ENCODE assay signal across 13 mouse cellular contexts in the genomic region with DNA sequence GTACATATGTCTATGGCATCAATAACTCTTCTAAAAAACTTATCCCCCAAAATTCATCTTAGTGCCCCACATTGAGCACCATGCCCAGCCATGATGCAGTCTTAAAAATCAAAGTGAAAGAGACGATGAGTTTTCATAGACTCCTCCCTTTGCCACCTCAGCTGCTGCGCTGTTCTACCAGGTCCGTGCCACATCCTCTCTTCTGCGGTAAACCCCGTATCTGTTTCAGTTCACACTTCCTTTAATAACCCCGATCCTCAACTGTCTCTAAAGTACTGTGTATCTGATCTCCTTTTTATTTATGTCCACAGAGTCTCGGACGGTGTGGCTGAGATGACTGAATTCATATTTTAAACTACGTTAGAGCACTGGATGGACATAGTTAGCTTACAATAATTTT. TPM values are rescaled to one million over a fixed set of nuclear protein-coding genes. Genes with fewer than 3 reads are reported as not detected.
DNase-seq lines count a peak whose midpoint lies in the region; ATAC-seq and TF ChIP-seq lines count a peak whose summit lies in the region.
"Had no signal": no experiment of that assay in that cellular context is flagged by ENCODE, and none has a peak within 500 bp of the region (broad histone marks: within the 10 kb centered on the region; RNA-seq: fewer than 3 reads in every experiment).

No protein-coding gene starts in this region.

- no peak overlapping the region for H3K9ac ChIP-seq in forebrain, embryonic 16.5 days (replicated peaks; ENCODE audit: low read depth, low read length)

- intact Hi-C loops in heart, postnatal 36 days (cut with DNase I), result no loop called here

- H3K27ac ChIP-seq in bone marrow macrophage, adult 2 months (ENCODE audit: insufficient read depth, low read depth, low read length), result no peak overlapping the region
- peak overlapping the region; percentile 78 for H3K27ac ChIP-seq in thymus, adult 2 months (ENCODE audit: control insufficient read depth, insufficient read depth, low read length)
- no peak overlapping the region for H3K27ac ChIP-seq in hindbrain, embryonic 10.5 days
- no peak overlapping the region for H3K27ac ChIP-seq in forebrain, embryonic 16.5 days (ENCODE audit: low read length)

- H3K36me3 ChIP-seq in thymus, adult 2 months (ENCODE audit: control insufficient read depth, insufficient read depth, low read length), result no peaks in the 10 kb centered on the region
- no peaks in the 10 kb centered on the region for H3K36me3 ChIP-seq in hindbrain, embryonic 10.5 days
- no peaks in the 10 kb centered on the region for H3K36me3 ChIP-seq in forebrain, embryonic 16.5 days (ENCODE audit: control insufficient read depth, insufficient read depth)

- no peak for TF ChIP-seq CTCF in bone marrow macrophage, adult 2 months (IDR thresholded peaks at IDR 0.05; ENCODE audit: low read depth, low read length)
- TF ChIP-seq CTCF in thymus, adult 2 months (IDR thresholded peaks at IDR 0.05; ENCODE audit: borderline replicate concordance, control insufficient read depth, extremely low read depth, insufficient read depth, low read length, poor library complexity), result no peak

- peak; percentile 13 for DNase-seq in heart, adult 8-10 months (ENCODE audit: low spot score)
- no peak for DNase-seq in heart, postnatal 36 days
- DNase-seq in lung, postnatal 36 days, result peak; percentile 54
- DNase-seq in thymus, adult 2 months, result peak; percentile 65
- DNase-seq in hindbrain, embryonic 10.5 days (ENCODE audit: low spot score), result no peak
- no peak for DNase-seq in left cerebral cortex, adult 8-10 months (ENCODE audit: low spot score in 2 of 2)
- DNase-seq: adrenal gland, postnatal 36 days; right cerebral cortex, postnatal 25 days had no signal

- no peak overlapping the region for H3K4me2 ChIP-seq in forebrain, embryonic 16.5 days (ENCODE audit: low read length)

- no peaks in the 10 kb centered on the region for H3K9me3 ChIP-seq in hindbrain, embryonic 10.5 days
- H3K9me3 ChIP-seq in forebrain, embryonic 16.5 days (ENCODE audit: control insufficient read depth, low read length), result no peaks in the 10 kb centered on the region

- H3K4me3 ChIP-seq in bone marrow macrophage, adult 2 months (ENCODE audit: insufficient read depth, low read length), result peak overlapping the region; percentile 40
- peak overlapping the region; percentile 44 for H3K4me3 ChIP-seq in thymus, adult 2 months (ENCODE audit: control insufficient read depth, insufficient read depth, low read length)
- H3K4me3 ChIP-seq in hindbrain, embryonic 10.5 days, result no peak overlapping the region
- H3K4me3 ChIP-seq in forebrain, embryonic 16.5 days (replicated peaks; ENCODE audit: low read length), result no peak overlapping the region

- no peak for TF ChIP-seq POLR2A in bone marrow macrophage, adult 2 months (IDR thresholded peaks at IDR 0.05; ENCODE audit: borderline replicate concordance, low read depth, low read length)
- no peak for TF ChIP-seq POLR2A in thymus, adult 2 months (IDR thresholded peaks at IDR 0.05; ENCODE audit: control insufficient read depth, extremely low read depth, insufficient read depth, low read length, poor library complexity)

- no peaks in the 10 kb centered on the region for H3K27me3 ChIP-seq in thymus, adult 2 months (ENCODE audit: control insufficient read depth, insufficient read depth, low read length)
- peaks cover 32% of the 10 kb centered on the region for H3K27me3 ChIP-seq in hindbrain, embryonic 10.5 days (ENCODE audit: insufficient read depth, poor library complexity, severe bottlenecking)
- H3K27me3 ChIP-seq in forebrain, embryonic 16.5 days (replicated peaks; ENCODE audit: control insufficient read depth, insufficient read depth, low read length), result no peaks in the 10 kb centered on the region

- 4% methylated on average over 9 of the region's 9 CpGs for WGBS in thymus, adult 2 months
- WGBS in hindbrain, embryonic 10.5 days, result 72% methylated on average over 9 of the region's 9 CpGs
- 78% methylated on average over 9 of the region's 9 CpGs for WGBS in forebrain, embryonic 16.5 days

- ATAC-seq in forebrain, embryonic 16.5 days, result no peak
- ATAC-seq: intestine, embryonic 16.5 days; midbrain, embryonic 16.5 days had no signal

- peaks cover 7% of the 10 kb centered on the region for H3K4me1 ChIP-seq in bone marrow macrophage, adult 2 months (ENCODE audit: control insufficient read depth, insufficient read depth, low read length)
- peaks cover 7% of the 10 kb centered on the region for H3K4me1 ChIP-seq in thymus, adult 2 months (replicated peaks; ENCODE audit: control insufficient read depth, insufficient read depth, low read length)
- H3K4me1 ChIP-seq in hindbrain, embryonic 10.5 days (replicated peaks), result peaks cover 23% of the 10 kb centered on the region
- peaks cover 7% of the 10 kb centered on the region for H3K4me1 ChIP-seq in forebrain, embryonic 16.5 days (replicated peaks; ENCODE audit: control insufficient read depth, insufficient read depth, low read length)

RNA-seq across cellular contexts. Expression of gene Ifna1, which starts 14.7 kb away (rescaled TPM):
- total RNA-seq in heart, adult 8-10 months (2022), result not detected
- not detected for total RNA-seq in heart, postnatal 36 days (2021)
- not detected in 2 replicates for polyA plus RNA-seq in bone marrow macrophage, adult 2 months (2012; ENCODE audit: insufficient read depth, insufficient read length, missing spikeins)
- polyA plus RNA-seq in thymus, adult 2 months (2012; rRNA removed), result not detected in 2 replicates
- polyA plus RNA-seq in hindbrain, embryonic 10.5 days (2016; fragmentation: Nextera tagmentation; extraction: Ambion mirVana), result not detected in 2 replicates
- polyA plus RNA-seq in forebrain, embryonic 16.5 days (2015; fragmentation: Nextera tagmentation; extraction: Ambion mirVana), result not detected in 2 replicates
- not detected for total RNA-seq in left cerebral cortex, adult 8-10 months (2022)
- total RNA-seq: adrenal gland, postnatal 36 days had no signal
- polyA plus RNA-seq: cortical plate, adult 2 months; intestine, embryonic 16.5 days; midbrain, embryonic 16.5 days had no signal

RNA-seq across cellular contexts. Expression of gene Ifne, which starts 15.4 kb away (rescaled TPM):
- total RNA-seq in heart, adult 8-10 months (2022), result not detected
- total RNA-seq in heart, postnatal 36 days (2021), result not detected
- polyA plus RNA-seq in bone marrow macrophage, adult 2 months (2012; ENCODE audit: insufficient read depth, insufficient read length, missing spikeins), result not detected in 2 replicates
- not detected in 2 replicates for polyA plus RNA-seq in thymus, adult 2 months (2012; rRNA removed)
- polyA plus RNA-seq in hindbrain, embryonic 10.5 days (2016; fragmentation: Nextera tagmentation; extraction: Ambion mirVana), result not detected in 2 replicates
- not detected in 2 replicates for polyA plus RNA-seq in forebrain, embryonic 16.5 days (2015; fragmentation: Nextera tagmentation; extraction: Ambion mirVana)
- total RNA-seq in left cerebral cortex, adult 8-10 months (2022), result not detected
- total RNA-seq: adrenal gland, postnatal 36 days had no signal
- polyA plus RNA-seq: cortical plate, adult 2 months; intestine, embryonic 16.5 days; midbrain, embryonic 16.5 days had no signal

RNA-seq across cellular contexts. Expression of gene Ifna4, which starts 22.9 kb away (rescaled TPM):
- total RNA-seq in heart, adult 8-10 months (2022), result not detected
- not detected for total RNA-seq in heart, postnatal 36 days (2021)
- not detected in 2 replicates for polyA plus RNA-seq in bone marrow macrophage, adult 2 months (2012; ENCODE audit: insufficient read depth, insufficient read length, missing spikeins)
- polyA plus RNA-seq in thymus, adult 2 months (2012; rRNA removed), result not detected in 2 replicates
- polyA plus RNA-seq in hindbrain, embryonic 10.5 days (2016; fragmentation: Nextera tagmentation; extraction: Ambion mirVana), result not detected in 2 replicates
- polyA plus RNA-seq in forebrain, embryonic 16.5 days (2015; fragmentation: Nextera tagmentation; extraction: Ambion mirVana), result not detected in 2 replicates
- not detected for total RNA-seq in left cerebral cortex, adult 8-10 months (2022)
- total RNA-seq: adrenal gland, postnatal 36 days had no signal
- polyA plus RNA-seq: cortical plate, adult 2 months; intestine, embryonic 16.5 days; midbrain, embryonic 16.5 days had no signal

RNA-seq across cellular contexts. Expression of gene Ifna5, which starts 29.3 kb away (rescaled TPM):
- not detected for total RNA-seq in heart, adult 8-10 months (2022)
- total RNA-seq in heart, postnatal 36 days (2021), result not detected
- not detected in 2 replicates for polyA plus RNA-seq in bone marrow macrophage, adult 2 months (2012; ENCODE audit: insufficient read depth, insufficient read length, missing spikeins)
- polyA plus RNA-seq in thymus, adult 2 months (2012; rRNA removed), result not detected in 2 replicates
- polyA plus RNA-seq in hindbrain, embryonic 10.5 days (2016; fragmentation: Nextera tagmentation; extraction: Ambion mirVana), result not detected in 2 replicates
- not detected in 2 replicates for polyA plus RNA-seq in forebrain, embryonic 16.5 days (2015; fragmentation: Nextera tagmentation; extraction: Ambion mirVana)
- not detected for total RNA-seq in left cerebral cortex, adult 8-10 months (2022)
- total RNA-seq: adrenal gland, postnatal 36 days had no signal
- polyA plus RNA-seq: cortical plate, adult 2 months; intestine, embryonic 16.5 days; midbrain, embryonic 16.5 days had no signal

RNA-seq across cellular contexts. Expression of gene Ifna6, which starts 37.4 kb away (rescaled TPM):
- total RNA-seq in heart, adult 8-10 months (2022), result not detected
- total RNA-seq in heart, postnatal 36 days (2021), result not detected
- not detected in 2 replicates for polyA plus RNA-seq in bone marrow macrophage, adult 2 months (2012; ENCODE audit: insufficient read depth, insufficient read length, missing spikeins)
- not detected in 2 replicates for polyA plus RNA-seq in thymus, adult 2 months (2012; rRNA removed)
- polyA plus RNA-seq in hindbrain, embryonic 10.5 days (2016; fragmentation: Nextera tagmentation; extraction: Ambion mirVana), result not detected in 2 replicates
- polyA plus RNA-seq in forebrain, embryonic 16.5 days (2015; fragmentation: Nextera tagmentation; extraction: Ambion mirVana), result not detected in 2 replicates
- total RNA-seq in left cerebral cortex, adult 8-10 months (2022), result not detected
- total RNA-seq: adrenal gland, postnatal 36 days had no signal
- polyA plus RNA-seq: cortical plate, adult 2 months; intestine, embryonic 16.5 days; midbrain, embryonic 16.5 days had no signal

Comparison
In these comparisons a context has a peak if more than half of its experiments do, and no peak if none do; other contexts are left out.
1. DNase-seq: peak in heart, adult 8-10 months (single experiment), lung, postnatal 36 days (single experiment) and thymus, adult 2 months (single experiment); none in heart, postnatal 36 days (0 of 2), hindbrain, embryonic 10.5 days (single experiment) and left cerebral cortex, adult 8-10 months (0 of 2).
2. H3K4me3 ChIP-seq: peak in bone marrow macrophage, adult 2 months (single experiment) and thymus, adult 2 months (single experiment); none in hindbrain, embryonic 10.5 days (single experiment) and forebrain, embryonic 16.5 days (single experiment).